Mouse (Mus musculus) frontal cortex, postnatal 25 days (tissue): ENCODE results near the gene Cyfip2.

Source experiments
- DNase-seq, 2 experiments: peaks; one replicate each; pipeline ENCODE4 v3.0.0; 2022; ENCODE audit warnings: low spot score in 2 of 2

The Cyfip2 gene

DNA sequence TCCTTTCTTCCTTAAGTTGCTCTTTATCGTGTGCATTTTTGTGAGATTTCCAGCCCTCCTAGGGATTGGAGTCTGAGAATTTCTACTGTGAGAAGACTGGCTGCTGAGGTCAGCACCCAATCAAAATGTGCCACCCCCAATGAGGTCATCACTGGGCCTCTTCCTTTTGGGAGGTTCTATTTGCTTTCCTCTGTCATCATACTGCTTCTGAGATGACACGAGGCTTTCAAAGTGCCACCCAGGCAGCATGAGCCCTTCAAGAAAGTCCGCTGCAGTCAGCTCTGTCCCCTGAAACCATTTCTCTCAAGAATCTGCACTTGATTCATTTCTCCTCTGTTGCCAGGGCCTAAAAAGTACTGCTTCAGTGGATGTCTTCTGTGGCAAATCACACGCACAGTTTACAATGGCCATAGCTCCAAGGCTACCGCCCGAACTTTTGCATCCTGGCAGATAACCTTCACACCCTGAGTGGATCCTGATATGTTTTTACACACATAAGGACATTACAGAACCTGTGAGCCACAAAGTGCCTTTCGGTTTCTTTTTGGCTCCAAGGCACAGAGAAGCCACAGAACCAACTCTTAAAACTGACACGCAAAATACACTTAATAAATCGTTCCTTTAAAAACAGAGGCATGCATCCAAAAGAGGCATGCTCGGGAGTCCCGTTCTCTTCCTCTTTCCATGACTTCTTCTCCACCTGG, 4.2 kb downstream of the Cyfip2 start:
- DNase-seq, result no peak

DNA sequence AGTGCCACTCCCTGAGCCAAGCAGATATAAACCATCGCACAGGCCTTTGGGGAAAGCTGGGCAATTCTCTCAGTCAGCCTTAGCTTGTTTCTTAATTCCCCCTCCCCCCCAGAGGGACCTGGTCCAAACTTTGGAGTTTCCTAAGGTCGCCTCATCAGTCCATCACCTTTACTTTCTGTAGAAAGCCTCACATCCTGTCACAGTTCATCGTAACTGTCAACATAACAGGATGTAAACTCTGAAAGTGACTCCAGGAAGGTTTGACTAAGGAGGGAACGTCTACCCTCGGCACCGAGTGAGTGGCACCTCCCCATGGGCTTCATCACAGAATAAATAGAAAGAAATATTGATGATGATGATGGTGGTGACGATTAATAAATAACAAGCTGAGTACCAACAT, 4.9 kb downstream of the Cyfip2 start:
- no peak for DNase-seq

DNA sequence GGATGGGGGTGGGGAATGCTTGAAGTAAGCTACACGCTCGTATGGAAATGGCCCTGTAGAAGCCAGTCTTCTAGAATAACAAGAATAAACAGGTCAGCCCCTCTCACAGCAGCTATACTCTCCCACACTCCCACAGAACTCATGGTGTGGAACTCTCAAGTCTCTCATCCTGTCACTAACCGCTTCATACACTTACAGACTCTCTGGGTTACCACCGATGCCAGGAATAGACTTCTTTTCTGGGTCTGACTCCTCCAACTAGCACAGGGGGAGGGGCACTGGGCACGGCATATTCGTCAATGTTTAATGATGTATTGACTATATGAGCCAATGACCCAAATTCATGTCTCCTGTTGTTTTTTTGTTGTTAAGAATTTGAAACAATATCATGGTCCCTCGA, 5.9 kb downstream of the Cyfip2 start:
- DNase-seq, result no peak

GRCm38 (mm10) chr11:46305881-46306520, 6.7 kb downstream of the Cyfip2 start:
- DNase-seq, result no peak

DNA sequence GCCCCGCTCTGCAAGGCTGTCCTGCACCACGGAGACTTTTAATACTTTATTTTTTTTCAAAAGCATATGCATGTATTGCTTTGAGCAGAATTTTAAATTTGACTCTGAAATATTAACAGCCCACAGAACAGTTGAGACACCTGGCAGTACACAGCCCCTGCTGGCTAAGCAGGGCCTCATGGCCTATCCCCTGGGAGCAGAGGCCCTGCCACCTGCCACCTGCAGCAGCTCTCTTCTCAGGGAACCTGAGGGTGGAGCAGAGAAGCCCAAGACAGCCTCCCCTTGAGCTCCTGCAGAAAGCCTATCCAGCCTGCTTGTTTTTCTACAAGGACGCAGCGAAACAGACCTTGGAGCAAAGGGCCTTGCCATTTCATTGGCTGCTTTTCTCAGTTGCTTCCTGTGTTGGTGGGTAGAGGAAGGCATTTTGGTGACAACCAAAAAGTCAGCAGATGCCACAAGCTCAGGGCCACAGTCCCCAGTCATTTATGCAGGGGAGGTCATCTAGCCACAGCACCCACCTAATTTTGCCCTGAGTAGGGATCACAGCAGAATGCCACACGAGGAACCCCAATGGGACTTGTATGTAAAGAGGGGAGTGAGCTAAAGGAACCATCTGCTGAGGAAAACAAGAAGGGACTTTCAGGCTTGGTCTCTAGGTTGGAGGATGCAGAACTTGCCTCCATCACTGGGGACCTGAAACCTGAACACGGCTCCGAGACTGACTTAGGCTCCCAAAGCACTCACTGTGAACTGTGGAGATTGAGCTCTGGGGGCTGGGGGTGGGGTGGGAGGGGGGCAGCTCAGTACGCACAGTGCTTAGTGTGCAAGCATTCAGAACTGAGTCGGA, 7.6 kb downstream of the Cyfip2 start:
- DNase-seq, result no peak

- DNase-seq, result no peak
Measured at GRCm38 (mm10) chr11:46304093-46304492, 8.6 kb downstream of the Cyfip2 start.

GRCm38 (mm10) chr11:46302471-46302870, 10.2 kb downstream of the Cyfip2 start:
- DNase-seq, result no peak

- no peak for DNase-seq
Measured at GRCm38 (mm10) chr11:46301579-46302248, 10.9 kb downstream of the Cyfip2 start.

DNA sequence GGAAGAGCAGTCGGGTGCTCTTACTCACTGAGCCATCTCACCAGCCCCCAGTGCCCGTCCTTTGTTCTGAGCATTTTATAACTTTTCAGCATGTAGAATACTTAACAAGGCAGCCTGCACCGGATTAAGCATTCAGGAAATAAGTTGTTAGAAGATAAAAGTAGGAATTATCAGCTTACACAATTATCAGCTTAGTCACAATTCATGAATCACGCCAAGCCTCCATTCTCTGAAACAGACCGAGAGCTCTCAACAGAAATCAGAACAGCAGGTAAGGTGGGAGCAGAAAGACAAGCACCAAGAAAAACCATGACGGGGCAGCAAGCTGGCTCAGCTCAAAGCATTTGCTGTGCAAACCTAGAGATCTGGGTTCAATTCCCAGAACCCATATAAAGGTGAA, 12.8 kb downstream of the Cyfip2 start:
- no peak for DNase-seq

- DNase-seq, result no peak
Measured at GRCm38 (mm10) chr11:46298889-46299785, 13.5 kb downstream of the Cyfip2 start.

DNA sequence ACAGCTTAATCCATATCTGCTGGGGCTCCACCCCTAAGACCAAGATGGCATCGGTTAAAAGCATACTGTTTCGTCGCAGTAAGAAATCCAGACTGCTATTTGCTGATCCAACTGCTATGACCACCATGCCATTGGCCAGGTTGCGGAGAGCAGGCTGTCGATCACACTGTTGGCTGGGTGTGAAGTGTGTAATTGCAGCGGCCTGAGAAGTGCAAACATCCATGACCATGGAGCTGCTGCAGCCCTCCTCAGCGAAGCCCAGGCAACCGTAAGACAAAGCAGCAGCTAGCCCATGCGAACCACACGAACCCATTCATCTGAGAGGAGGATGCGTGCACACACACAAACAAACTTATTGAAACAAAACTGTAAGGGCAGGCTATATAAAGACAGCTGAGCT, 18.3 kb downstream of the Cyfip2 start:
- DNase-seq, result no peak

GRCm38 (mm10) chr11:46293491-46293890, 19.2 kb downstream of the Cyfip2 start:
- no peak for DNase-seq

- no peak for DNase-seq
Measured at GRCm38 (mm10) chr11:46290988-46291405, 21.7 kb downstream of the Cyfip2 start.

DNA sequence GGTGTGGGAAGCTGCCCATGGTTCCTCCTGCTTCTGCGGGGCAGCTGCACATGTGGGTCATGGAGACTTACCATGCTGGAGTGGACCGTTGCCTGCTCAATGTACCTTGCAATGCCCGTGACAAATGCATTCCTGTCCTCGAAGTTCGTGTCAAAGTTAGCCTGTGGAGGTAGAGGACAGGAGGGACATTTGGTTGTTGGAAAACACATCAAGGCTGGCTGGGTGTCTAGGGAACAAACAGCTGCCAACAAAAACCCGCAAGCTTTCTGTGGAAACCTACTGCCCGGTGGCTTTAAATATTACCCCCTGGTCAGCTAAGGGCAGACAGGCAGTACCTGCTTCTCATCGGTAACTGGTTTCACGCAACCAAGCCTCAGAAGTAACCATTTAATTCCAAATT, 23.1 kb downstream of the Cyfip2 start:
- no peak for DNase-seq

DNA sequence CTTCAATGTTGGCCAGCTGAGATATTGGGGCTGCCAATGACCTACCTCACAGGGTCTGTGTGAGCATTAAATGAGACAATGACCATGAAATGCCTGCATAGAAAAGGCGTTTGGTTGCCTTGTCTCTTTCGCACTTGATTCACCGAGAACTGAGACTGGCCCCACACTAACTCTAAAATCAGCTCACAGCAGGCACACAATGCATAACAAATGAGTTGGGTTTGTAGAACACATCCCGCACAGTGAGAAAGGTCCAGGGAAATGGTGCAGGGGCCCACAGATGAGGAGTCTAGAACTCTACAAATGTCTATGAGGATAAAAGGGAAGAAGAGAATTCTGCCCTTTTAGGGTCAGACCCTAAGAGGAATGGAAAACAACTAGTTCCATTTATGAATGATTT, 23.6 kb downstream of the Cyfip2 start:
- DNase-seq, result no peak

DNA sequence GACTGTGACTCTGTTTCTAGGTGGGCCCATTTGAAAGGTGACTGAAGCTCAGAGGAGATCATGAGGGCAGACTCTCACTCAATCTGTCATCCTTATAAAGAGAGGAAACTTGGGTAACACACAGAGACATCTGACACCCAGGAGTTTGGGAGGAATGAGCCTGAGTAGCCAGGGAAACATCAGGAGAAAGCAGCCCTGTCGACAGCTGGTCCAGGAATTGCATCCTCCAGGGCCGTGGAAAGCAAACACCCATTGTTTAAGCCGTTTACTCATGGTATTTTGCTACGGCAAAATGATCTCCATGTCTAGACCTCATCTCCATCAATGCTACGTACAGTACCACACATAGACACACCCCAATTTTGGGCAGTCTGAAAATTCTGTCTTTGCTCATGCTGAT, 24.6 kb downstream of the Cyfip2 start:
- no peak for DNase-seq

DNA sequence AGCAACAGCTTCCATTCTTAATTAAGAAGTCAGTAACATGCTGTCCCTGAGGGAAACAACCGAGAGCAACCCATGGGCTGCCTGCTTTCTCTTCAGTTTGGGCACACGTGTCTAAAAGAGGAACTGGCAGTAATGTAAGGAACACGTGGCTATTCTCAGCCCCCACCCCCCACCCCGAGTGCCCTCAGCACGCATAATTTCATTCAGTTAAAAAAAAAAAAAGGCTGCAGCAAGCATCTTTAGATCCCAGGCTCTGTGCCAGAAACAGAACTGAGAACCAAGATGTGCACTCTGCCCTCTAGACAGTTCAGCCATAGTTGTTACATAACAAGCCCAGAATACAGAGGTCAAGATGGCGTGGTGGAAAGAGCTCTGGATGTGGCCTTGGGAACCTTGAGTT, 25.9 kb downstream of the Cyfip2 start:
- DNase-seq, result no peak

- no peak for DNase-seq
Measured at GRCm38 (mm10) chr11:46283800-46284199, 28.9 kb downstream of the Cyfip2 start.

- no peak for DNase-seq
Measured at GRCm38 (mm10) chr11:46282612-46283011, 30.0 kb downstream of the Cyfip2 start.

DNA sequence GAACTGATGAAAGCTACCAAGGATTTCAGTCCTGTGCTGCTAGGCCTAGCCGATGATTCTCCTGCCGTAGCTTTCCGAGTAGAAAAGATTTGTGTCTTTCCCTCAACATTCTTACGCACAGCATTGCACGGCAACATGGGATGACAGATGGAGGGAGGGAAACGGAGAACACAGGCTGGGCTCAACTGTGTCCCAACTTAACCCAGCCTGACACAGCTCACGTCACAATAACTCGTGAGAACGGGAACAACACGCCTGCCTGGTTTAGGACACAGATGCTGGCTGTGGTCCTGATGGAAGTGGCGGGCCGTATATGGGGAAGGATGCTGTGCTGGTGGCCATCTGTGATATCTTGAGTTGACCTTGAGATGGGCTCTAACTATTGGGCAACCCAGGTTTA, 34.0 kb downstream of the Cyfip2 start:
- DNase-seq, result no peak

- DNase-seq, result no peak
Measured at GRCm38 (mm10) chr11:46278140-46278539, 34.5 kb downstream of the Cyfip2 start.
